Mouse (Mus musculus): ENCODE measurements at regions not wholly inside any gene's neighbourhood (a gene's known extent, or its start where the extent isn't known, plus 50 kb on each side); places are given as distances from the start of the nearest gene placed in this dataset.

GRCm38 (mm10) chr10:42072131-42072530, 53.9 kb upstream of the Armc2 start:
- no peak overlapping the region for H3K4me3 ChIP-seq
- 29% methylated on average over 3 of the region's 3 CpGs for WGBS
- H3K9me3 ChIP-seq: no peaks in the 10 kb centered on the region
- H3K36me3 ChIP-seq (replicated peaks): no peaks in the 10 kb centered on the region
- H3K27me3 ChIP-seq (ENCODE audit: poor library complexity, severe bottlenecking): peaks cover 20% of the 10 kb centered on the region
- peaks cover 32% of the 10 kb centered on the region for H3K4me1 ChIP-seq
- no peak for DNase-seq (ENCODE audit: extremely low spot score, low spot score)
- H3K27ac ChIP-seq: peak overlapping the region; percentile 82

- H3K27ac ChIP-seq: peak overlapping the region; percentile 82
- H3K4me3 ChIP-seq: peak overlapping the region; percentile 22; the same call in 1 of the 2 replicates
Measured at GRCm38 (mm10) chr10:42071404-42072024, 53.3 kb upstream of the Armc2 start.

GRCm38 (mm10) chr10:42070611-42071403, 52.6 kb upstream of the Armc2 start:
- Histone ChIP-seq H3K27me3 (ENCODE audit: poor library complexity, severe bottlenecking) (peaks cover 20% of the 10 kb centered on the region), H3K9me3 (no peaks in the 10 kb centered on the region), H3K4me1 (peaks cover 32% of the 10 kb centered on the region), H3K36me3 (replicated peaks) (no peaks in the 10 kb centered on the region), H3K4me3 (peak overlapping the region; percentile 22; the same call in 1 of the 2 replicates), H3K27ac (peak overlapping the region; percentile 82)
- 23% methylated on average over 10 of the region's 10 CpGs for WGBS
- DNase-seq (ENCODE audit: extremely low spot score, low spot score): no peak

More at GRCm38 (mm10) chr10:42071404-42072024, 53.3 kb upstream of the Armc2 start:
- DNase-seq (ENCODE audit: extremely low spot score, low spot score): peak; percentile 24
- no peaks in the 10 kb centered on the region for H3K9me3 ChIP-seq
- no peaks in the 10 kb centered on the region for H3K36me3 ChIP-seq (replicated peaks)
- WGBS: 15% methylated on average over 8 of the region's 8 CpGs
- H3K4me1 ChIP-seq: peaks cover 32% of the 10 kb centered on the region
- H3K27me3 ChIP-seq (ENCODE audit: poor library complexity, severe bottlenecking): peaks cover 20% of the 10 kb centered on the region

GRCm38 (mm10) chr10:42069751-42070150, 51.5 kb upstream of the Armc2 start:
- Histone ChIP-seq H3K36me3 (replicated peaks) (no peaks in the 10 kb centered on the region), H3K27ac (no peak overlapping the region), H3K27me3 (ENCODE audit: poor library complexity, severe bottlenecking) (peaks cover 20% of the 10 kb centered on the region), H3K9me3 (no peaks in the 10 kb centered on the region), H3K4me1 (peaks cover 32% of the 10 kb centered on the region), H3K4me3 (no peak overlapping the region)
- DNase-seq (ENCODE audit: extremely low spot score, low spot score): no peak
- WGBS: 90% methylated on average over 8 of the region's 8 CpGs

- H3K27ac ChIP-seq: no peak overlapping the region
- DNase-seq (ENCODE audit: extremely low spot score, low spot score): no peak
- peaks cover 37% of the 10 kb centered on the region for H3K4me1 ChIP-seq
- 92% methylated on average over 2 of the region's 2 CpGs for WGBS
- no peak overlapping the region for H3K4me3 ChIP-seq
- peaks cover 14% of the 10 kb centered on the region for H3K27me3 ChIP-seq (ENCODE audit: poor library complexity, severe bottlenecking)
- H3K36me3 ChIP-seq (replicated peaks): no peaks in the 10 kb centered on the region
- H3K9me3 ChIP-seq: no peaks in the 10 kb centered on the region
Measured at GRCm38 (mm10) chr10:42068497-42068896, 50.3 kb upstream of the Armc2 start.

Measured in forebrain, embryonic 10.5 days (tissue).